Mouse (Mus musculus) cerebellum, postnatal 36 days (tissue): ENCODE results near the gene Cacna2d2.
A peak's percentile ranks its signal among the peaks of the same experiment; 100 is the strongest.

ENCODE experiments used
- DNase-seq, 2 experiments: peaks; one replicate each; pipeline ENCODE4 v3.0.0; 2021 to 2022; ENCODE audit warnings: mixed read lengths in 2 of 2

Gene Cacna2d2

GRCm38 (mm10) chr9:107463509-107463908 is 64.1 kb downstream of the Cacna2d2 start:
- DNase-seq, result peak; percentile 91

GRCm38 (mm10) chr9:107464130-107464529 is 64.7 kb downstream of the Cacna2d2 start:
- DNase-seq, result no peak

- no peak for DNase-seq
These were observed 66.2 kb downstream of the Cacna2d2 start for GRCm38 (mm10) chr9:107465657-107466056.

GRCm38 (mm10) chr9:107469213-107469795 is 69.9 kb downstream of the Cacna2d2 start:
- DNase-seq, result no peak

GRCm38 (mm10) chr9:107470427-107470826 is 71.0 kb downstream of the Cacna2d2 start:
- DNase-seq, result no peak

- DNase-seq, result no peak
These were observed 74.6 kb downstream of the Cacna2d2 start for GRCm38 (mm10) chr9:107474016-107474415.

- no peak for DNase-seq
These were observed 79.6 kb downstream of the Cacna2d2 start for GRCm38 (mm10) chr9:107478979-107479378.

GRCm38 (mm10) chr9:107479593-107479992 is 80.2 kb downstream of the Cacna2d2 start:
- no peak for DNase-seq

GRCm38 (mm10) chr9:107480477-107481069 is 81.2 kb downstream of the Cacna2d2 start:
- no peak for DNase-seq

GRCm38 (mm10) chr9:107481340-107481739 is 81.9 kb downstream of the Cacna2d2 start:
- no peak for DNase-seq

- DNase-seq, result no peak
These were observed 82.6 kb downstream of the Cacna2d2 start for GRCm38 (mm10) chr9:107482004-107482403.

- no peak for DNase-seq
These were observed 83.4 kb downstream of the Cacna2d2 start for GRCm38 (mm10) chr9:107482770-107483169.

- no peak for DNase-seq
These were observed 84.3 kb downstream of the Cacna2d2 start for GRCm38 (mm10) chr9:107483714-107484113.

GRCm38 (mm10) chr9:107484302-107484701 is 84.9 kb downstream of the Cacna2d2 start:
- peak; percentile 82 to 89 for DNase-seq

GRCm38 (mm10) chr9:107484766-107485165 is 85.4 kb downstream of the Cacna2d2 start:
- no peak for DNase-seq

- no peak for DNase-seq
These were observed 86.7 kb downstream of the Cacna2d2 start for GRCm38 (mm10) chr9:107486086-107486485.

- no peak for DNase-seq
These were observed 87.3 kb downstream of the Cacna2d2 start for GRCm38 (mm10) chr9:107486507-107487225.

GRCm38 (mm10) chr9:107490146-107490545 is 90.7 kb downstream of the Cacna2d2 start:
- no peak for DNase-seq

GRCm38 (mm10) chr9:107490625-107491024 is 91.2 kb downstream of the Cacna2d2 start:
- DNase-seq, result no peak

- DNase-seq, result no peak
These were observed 94.1 kb downstream of the Cacna2d2 start for GRCm38 (mm10) chr9:107493511-107493910.

- no peak for DNase-seq
These were observed 94.8 kb downstream of the Cacna2d2 start for GRCm38 (mm10) chr9:107494238-107494637.

GRCm38 (mm10) chr9:107496359-107496758 is 96.9 kb downstream of the Cacna2d2 start:
- no peak for DNase-seq

GRCm38 (mm10) chr9:107500708-107501286 is 101.4 kb downstream of the Cacna2d2 start:
- DNase-seq, result no peak
